Mouse (Mus musculus): Measurements from ENCODE around the gene Eva1a. TPM values are rescaled to one million over a fixed set of nuclear protein-coding genes. Genes with fewer than 3 reads are reported as not detected.
A peak's percentile ranks its signal among the peaks of the same experiment; 100 is the strongest.

Eva1a gene
- total RNA-seq, 2 experiments from 2014 or later: 0.71 to 0.95 TPM

GRCm38 (mm10) chr6:82115335-82115965 is 74.6 kb downstream of the Eva1a start:
- no peak for DNase-seq
- H3K27ac ChIP-seq: no peak overlapping the region
- intact Hi-C loops (cut with DNase I): no loop called here
- H3K4me3 ChIP-seq: no peak overlapping the region
- TF ChIP-seq CTCF (IDR thresholded peaks at IDR 0.05): no peak

GRCm38 (mm10) chr6:82116176-82116575 is 75.3 kb downstream of the Eva1a start:
- intact Hi-C loops (cut with DNase I): no loop called here
- Histone ChIP-seq H3K4me3 (no peak overlapping the region), H3K27ac (no peak overlapping the region)
- TF ChIP-seq CTCF (IDR thresholded peaks at IDR 0.05): no peak
- DNase-seq: no peak

DNA sequence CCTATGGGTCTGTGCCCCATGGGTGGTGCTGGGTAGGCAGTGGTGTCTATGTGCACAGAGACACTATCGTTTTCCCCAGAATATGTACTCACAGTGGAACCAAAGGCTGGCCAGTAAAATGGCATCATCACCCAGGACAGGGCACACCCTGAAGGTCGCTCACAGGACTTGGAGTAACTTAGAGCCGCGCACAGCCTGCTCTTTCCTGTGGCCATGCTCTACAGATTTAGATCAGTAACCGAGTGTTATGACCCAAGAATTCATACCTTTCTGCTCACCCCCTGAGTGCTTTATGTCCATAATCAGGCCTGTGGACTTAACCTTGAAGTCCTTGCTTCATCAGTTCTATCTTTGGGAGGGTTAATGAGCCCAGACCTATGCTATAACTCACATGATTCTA is 77.0 kb downstream of the Eva1a start:
- Histone ChIP-seq H3K27ac (no peak overlapping the region), H3K4me3 (no peak overlapping the region)
- intact Hi-C loops (cut with DNase I): no loop called here
- no peak for DNase-seq
- TF ChIP-seq CTCF (IDR thresholded peaks at IDR 0.05): no peak

DNA sequence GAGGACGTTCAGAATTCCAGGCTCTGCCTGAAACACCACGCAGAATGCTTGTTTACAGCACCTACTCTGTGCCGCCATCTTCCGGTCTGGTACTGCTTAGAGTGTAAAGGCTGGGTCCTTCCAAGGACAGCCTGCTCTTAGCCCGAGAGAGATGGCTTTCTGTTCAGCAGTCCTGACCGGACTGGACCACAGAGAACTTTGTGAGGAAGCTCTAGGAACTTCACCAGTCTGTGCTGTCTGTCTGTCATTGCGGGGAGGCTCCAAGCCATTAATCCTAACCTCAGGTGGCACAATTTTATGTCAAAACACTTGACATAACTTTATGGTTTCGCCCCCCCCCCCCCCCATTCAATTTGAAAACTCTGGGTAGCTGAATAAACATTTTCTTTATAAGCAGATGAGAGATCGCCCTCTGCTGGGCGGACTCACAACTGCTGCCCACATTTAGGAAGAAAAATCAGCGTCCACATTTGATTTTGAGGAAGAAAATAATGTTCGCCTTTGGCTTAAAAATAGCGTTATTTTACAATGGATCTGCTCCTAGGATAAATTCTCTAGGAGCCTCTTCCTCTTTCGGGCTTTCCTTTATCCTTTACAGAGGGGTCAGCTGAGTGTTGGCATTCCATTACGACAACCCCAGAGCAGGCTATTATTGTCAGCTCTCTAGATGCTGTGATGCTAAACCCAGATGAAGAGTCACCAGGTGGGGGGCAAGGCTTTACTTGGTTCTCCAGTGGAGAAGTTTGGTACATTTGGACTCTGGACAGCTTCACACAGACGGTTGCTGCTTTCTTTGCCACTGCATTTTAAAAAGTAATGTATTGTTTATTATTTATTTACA is 78.7 kb downstream of the Eva1a start:
- intact Hi-C loops (cut with DNase I): loop anchor here (1.0 to 2.0 kb wide), 2 partner anchors 132 to 141 kb away; no protein-coding TSS in a partner anchor
- Histone ChIP-seq H3K4me3 (peak overlapping the region; percentile 53), H3K27ac (peak overlapping the region; percentile 41; the same call in 1 of the 2 replicates)
- peak; percentile 46 for DNase-seq
- peak; percentile 62 for TF ChIP-seq CTCF (IDR thresholded peaks at IDR 0.05)

DNA sequence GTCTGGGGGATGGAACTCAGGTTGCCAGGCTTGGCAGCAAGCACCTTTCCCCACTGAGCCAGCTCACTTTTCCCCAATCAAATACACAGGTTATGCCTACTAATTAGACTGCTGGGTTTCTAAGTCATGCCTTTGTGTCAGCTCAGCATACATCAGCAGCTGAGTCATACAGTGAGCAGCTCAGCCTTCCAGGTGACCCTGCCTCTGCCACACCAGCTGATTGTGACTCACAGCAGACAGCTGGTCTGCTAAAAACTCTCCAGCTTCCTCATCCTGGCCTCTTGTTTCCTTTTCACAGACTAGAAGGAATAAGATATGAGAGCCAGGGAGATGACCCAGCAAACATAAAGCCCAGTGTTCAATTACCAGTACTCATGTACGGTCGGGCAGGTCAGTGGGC is 84.3 kb downstream of the Eva1a start:
- no peak for DNase-seq
- Histone ChIP-seq H3K27ac (no peak overlapping the region), H3K4me3 (no peak overlapping the region)
- TF ChIP-seq CTCF (IDR thresholded peaks at IDR 0.05): no peak
- intact Hi-C loops (cut with DNase I): no loop called here

DNA sequence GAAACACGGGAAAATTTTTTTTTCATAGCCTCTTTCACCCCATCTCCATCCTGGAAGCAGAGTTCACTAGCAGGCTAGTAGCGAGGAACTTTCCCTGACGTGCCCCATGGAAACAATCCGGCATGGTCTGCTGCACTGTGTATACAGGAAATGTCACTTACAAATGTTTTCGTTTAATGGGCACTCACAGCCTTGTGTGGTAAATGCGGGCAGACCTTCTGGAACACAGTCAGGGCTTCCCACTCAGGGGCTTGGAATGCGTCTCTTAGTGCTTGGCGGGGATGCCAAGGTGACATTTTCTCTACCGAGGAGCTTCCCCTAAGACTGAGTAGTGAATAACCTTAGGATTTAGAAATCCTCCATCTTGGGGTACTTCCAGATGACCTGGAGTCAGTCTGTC is 87.0 kb downstream of the Eva1a start:
- Histone ChIP-seq H3K4me3 (no peak overlapping the region), H3K27ac (no peak overlapping the region)
- intact Hi-C loops (cut with DNase I): no loop called here
- no peak for TF ChIP-seq CTCF (IDR thresholded peaks at IDR 0.05)
- DNase-seq: no peak

GRCm38 (mm10) chr6:82129630-82130217 is 88.9 kb downstream of the Eva1a start:
- no peak overlapping the region for H3K27ac ChIP-seq
- no peak for TF ChIP-seq CTCF (IDR thresholded peaks at IDR 0.05)
- intact Hi-C loops (cut with DNase I): no loop called here
- H3K4me3 ChIP-seq: no peak overlapping the region
- no peak for DNase-seq

GRCm38 (mm10) chr6:82132876-82133591 is 92.2 kb downstream of the Eva1a start:
- TF ChIP-seq CTCF (IDR thresholded peaks at IDR 0.05): no peak
- no peak for DNase-seq
- Histone ChIP-seq H3K4me3 (no peak overlapping the region), H3K27ac (no peak overlapping the region)
- intact Hi-C loops (cut with DNase I): no loop called here

DNA sequence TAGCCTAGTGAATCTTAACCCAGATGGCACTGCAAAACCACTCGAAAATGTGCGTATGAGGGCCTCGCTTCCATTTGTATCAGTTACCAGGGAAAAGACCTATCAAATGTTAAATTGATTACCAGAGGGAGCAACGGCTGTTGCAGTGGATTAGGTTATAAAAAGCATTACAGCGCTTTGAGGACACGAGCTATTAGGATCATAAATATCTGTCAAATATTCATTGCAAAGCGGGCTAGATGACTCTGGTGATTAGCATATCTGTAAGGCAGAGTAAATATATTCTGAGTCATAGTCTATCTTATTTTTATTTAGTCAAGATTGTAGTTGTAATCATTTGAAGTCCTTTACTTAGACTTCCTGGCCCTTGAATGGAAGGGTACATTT is 92.7 kb downstream of the Eva1a start:
- no peak overlapping the region for H3K4me3 ChIP-seq
- DNase-seq: no peak
- intact Hi-C loops (cut with DNase I): no loop called here
- H3K27ac ChIP-seq: no peak overlapping the region
- no peak for TF ChIP-seq CTCF (IDR thresholded peaks at IDR 0.05)

- no peak for DNase-seq
- no peak for TF ChIP-seq CTCF (IDR thresholded peaks at IDR 0.05)
- intact Hi-C loops (cut with DNase I): no loop called here
- no peak overlapping the region for H3K27ac ChIP-seq
- H3K4me3 ChIP-seq: no peak overlapping the region
Observed at GRCm38 (mm10) chr6:82135959-82136712, 95.3 kb downstream of the Eva1a start.

Other genes starting within 250 kb of the Eva1a start
- gene Gcfc2, start 117.4 kb upstream of the Eva1a start, total RNA-seq (2021): 1 to 10 TPM; 3.0 to 3.6 TPM
- gene Mrpl19, start 75.1 kb upstream of the Eva1a start, total RNA-seq (2021): 10 to 100 TPM; 16.2 to 25.5 TPM

Measured in gastrocnemius, adult 2 months (tissue).